Mouse (Mus musculus): Measurements from ENCODE around the gene Mdm4. TPM values are rescaled to one million over a fixed set of nuclear protein-coding genes. Genes with fewer than 3 reads are reported as not detected.
A peak's percentile ranks its signal among the peaks of the same experiment; 100 is the strongest.

Mdm4 gene
- polyA plus RNA-seq, 1 experiment from 2014 or later = 31.3 TPM

DNA sequence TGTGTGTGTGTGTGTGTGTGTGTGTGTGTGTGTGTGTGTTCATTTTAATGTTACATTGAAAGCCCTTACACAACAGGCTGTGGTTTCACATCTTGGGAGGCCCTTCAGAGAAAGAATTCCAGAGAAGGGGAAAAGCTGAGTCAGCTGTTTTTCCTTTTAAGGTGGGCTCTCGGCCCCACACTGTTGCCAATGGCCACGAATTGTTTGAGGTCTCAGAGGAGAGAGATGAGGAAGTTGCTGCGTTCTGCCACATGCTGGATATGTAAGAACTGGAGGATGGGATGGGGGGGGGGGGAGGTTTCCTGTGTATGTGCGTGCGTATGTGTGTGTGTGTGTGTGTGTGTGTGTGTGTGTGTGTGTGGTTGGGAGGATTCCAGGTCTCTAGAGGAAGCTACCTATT is 39.8 kb upstream of the Mdm4 start:
- Histone ChIP-seq H3K36me3 (peaks cover 28% of the 10 kb centered on the region), H3K4me1 (replicated peaks) (peaks cover 89% of the 10 kb centered on the region)
- ATAC-seq (ENCODE audit: insufficient number of reproducible peaks, low FRiP score) = no peak

DNA sequence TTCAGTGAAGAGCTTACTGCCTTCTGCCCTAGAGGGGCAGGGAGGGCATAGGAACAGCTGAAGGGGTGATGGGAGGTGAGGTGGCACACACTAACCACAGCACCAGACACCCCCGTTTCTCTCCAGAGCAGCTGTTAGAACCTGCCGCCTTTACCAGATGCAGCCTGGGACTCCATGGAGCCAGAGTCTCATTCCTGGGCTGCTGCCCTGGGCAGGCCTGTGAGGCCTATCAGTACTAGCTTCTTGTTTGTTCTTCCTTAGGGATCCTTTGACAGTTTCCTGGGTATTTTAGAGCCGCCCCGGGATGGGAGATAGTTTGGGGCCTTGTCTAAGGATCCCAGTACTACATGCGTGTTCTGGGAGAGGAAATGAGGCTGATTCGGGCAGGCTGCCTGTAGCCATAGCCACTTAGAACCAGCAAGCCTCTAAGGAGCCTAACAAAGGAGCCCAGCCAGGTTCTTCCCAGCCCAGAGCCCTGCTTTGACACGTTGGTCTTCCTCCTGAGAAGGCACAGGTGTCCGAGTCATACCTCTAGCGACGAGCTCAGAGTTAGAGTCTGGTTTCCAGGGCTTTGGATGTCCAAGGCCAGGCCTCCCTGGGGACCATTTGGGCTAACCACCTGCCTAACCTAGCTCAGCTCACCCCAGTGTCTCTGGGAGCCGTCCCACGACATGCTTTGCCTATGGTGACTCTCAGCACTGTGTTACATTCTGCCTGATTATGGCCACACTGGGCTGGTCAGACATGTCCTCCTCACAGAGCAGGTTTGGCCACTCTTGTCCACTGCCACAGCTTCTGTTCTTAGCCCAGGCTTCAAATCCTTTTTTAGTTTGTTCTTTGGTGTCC is 39.1 kb upstream of the Mdm4 start:
- ATAC-seq (ENCODE audit: insufficient number of reproducible peaks, low FRiP score) = no peak
- Histone ChIP-seq H3K9me3 (replicated peaks) (no peaks in the 10 kb centered on the region), H3K9ac (peak overlapping the region; percentile 73), H3K27ac (ENCODE audit: poor library complexity, severe bottlenecking) (peak overlapping the region; percentile 97), H3K4me3 (peak overlapping the region; percentile 32; the same call in 1 of the 2 replicates), H3K4me1 (replicated peaks) (peaks cover 88% of the 10 kb centered on the region), H3K36me3 (peaks cover 28% of the 10 kb centered on the region), H3K27me3 (replicated peaks) (no peaks in the 10 kb centered on the region), H3K4me2 (peak overlapping the region; percentile 61)
- 54% methylated on average over 12 of the region's 12 CpGs for WGBS

More for the DNA sequence above, 39.8 kb upstream of the Mdm4 start:
- Histone ChIP-seq H3K27ac (ENCODE audit: poor library complexity, severe bottlenecking) (peak overlapping the region; percentile 97), H3K27me3 (replicated peaks) (no peaks in the 10 kb centered on the region), H3K9me3 (replicated peaks) (no peaks in the 10 kb centered on the region), H3K9ac (no peak overlapping the region), H3K4me2 (peak overlapping the region; percentile 61), H3K4me3 (no peak overlapping the region)
- 35% methylated on average over 5 of the region's 5 CpGs for WGBS

DNA sequence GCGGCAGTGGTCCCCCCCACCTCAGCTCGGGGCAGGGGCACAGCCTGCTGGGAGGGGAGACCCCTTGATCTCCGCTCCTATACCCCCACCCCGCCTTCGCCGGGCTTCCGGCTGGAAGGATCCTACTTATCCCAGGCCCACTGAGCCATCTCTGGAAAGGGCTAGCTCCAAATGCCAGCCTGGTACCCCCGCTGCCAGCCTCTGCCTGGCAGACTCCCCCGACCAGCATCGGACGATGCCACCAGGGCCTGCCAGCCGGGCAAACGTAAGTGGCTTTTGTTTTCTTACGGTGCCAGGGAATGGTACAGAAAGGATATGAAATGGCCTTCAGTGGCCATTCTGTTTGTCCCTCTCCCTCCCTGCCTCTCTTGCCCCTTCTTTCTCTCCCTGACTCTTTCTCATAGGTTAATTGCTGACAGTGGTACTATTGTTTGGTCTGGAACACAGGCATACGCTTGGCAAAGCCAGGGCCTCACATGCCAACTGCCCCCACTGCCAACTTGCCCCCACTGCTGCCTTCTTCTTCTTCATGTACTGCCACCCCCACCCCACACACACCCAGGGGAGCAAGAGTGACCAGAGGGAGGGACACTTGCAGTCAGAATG is 38.4 kb upstream of the Mdm4 start:
- H3K4me3 ChIP-seq = peak overlapping the region; percentile 32
- 71% methylated on average over 15 of the region's 15 CpGs for WGBS
- no peaks in the 10 kb centered on the region for H3K27me3 ChIP-seq (replicated peaks)
- H3K9me3 ChIP-seq (replicated peaks) = peaks cover 3% of the 10 kb centered on the region; the same call in 1 of the 2 replicates
- peaks cover 31% of the 10 kb centered on the region for H3K36me3 ChIP-seq
- peak overlapping the region; percentile 73 for H3K9ac ChIP-seq
- peaks cover 82% of the 10 kb centered on the region for H3K4me1 ChIP-seq (replicated peaks)
- H3K27ac ChIP-seq (ENCODE audit: poor library complexity, severe bottlenecking) = peak overlapping the region; percentile 97
- H3K4me2 ChIP-seq = peak overlapping the region; percentile 61
- no peak; the same call in 1 of the 2 replicates for ATAC-seq (ENCODE audit: insufficient number of reproducible peaks, low FRiP score)

DNA sequence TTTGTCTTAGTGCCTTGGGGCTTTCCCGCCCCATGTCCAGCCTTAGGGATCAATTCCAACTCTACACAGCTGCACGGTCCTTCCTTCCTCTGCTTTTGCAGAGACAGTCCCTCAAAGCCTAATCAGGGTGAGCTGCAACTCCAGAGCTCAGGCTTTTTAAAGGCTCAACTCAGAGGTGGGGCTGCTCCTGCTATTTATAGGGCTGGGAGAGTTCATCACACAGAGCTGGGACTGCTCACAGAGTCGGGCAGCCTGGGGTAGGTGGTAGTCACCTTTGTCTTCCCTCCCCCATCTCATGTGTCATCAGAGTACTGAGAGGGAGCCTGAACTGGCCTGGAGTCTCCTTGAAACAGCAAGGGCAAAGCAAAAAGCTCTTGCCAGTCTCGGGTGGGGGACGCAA is 37.9 kb upstream of the Mdm4 start:
- Histone ChIP-seq H3K4me2 (peak overlapping the region; percentile 61), H3K27ac (ENCODE audit: poor library complexity, severe bottlenecking) (peak overlapping the region; percentile 97), H3K4me1 (replicated peaks) (peaks cover 77% of the 10 kb centered on the region), H3K9ac (peak overlapping the region; percentile 73), H3K4me3 (peak overlapping the region; percentile 32), H3K36me3 (peaks cover 35% of the 10 kb centered on the region), H3K9me3 (replicated peaks) (peaks cover 5% of the 10 kb centered on the region; the same call in 1 of the 2 replicates), H3K27me3 (replicated peaks) (no peaks in the 10 kb centered on the region)
- 28% methylated on average over 5 of the region's 5 CpGs for WGBS
- peak; percentile 73 for ATAC-seq (ENCODE audit: insufficient number of reproducible peaks, low FRiP score)

DNA sequence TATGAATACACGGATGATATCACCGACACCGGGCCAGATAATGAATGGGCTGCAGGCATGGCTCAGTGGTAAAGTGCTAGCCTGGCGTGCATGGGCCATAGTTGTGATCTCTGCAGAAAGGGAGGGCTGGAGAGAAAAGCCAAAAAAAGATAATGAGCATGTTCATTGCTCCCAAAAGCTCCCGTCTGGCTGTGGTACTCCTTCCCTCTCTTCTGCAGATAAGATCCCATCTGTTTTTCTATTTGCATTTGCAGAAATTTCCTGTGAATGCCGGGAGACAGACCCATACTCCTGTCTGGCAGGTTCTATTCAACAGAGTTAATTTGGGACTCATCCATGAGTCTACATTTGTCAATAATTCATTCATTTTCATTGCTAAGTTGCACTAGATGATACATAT is 32.8 kb upstream of the Mdm4 start:
- WGBS = 79% methylated on average over 6 of the region's 6 CpGs
- Histone ChIP-seq H3K27ac (ENCODE audit: poor library complexity, severe bottlenecking) (no peak overlapping the region), H3K27me3 (replicated peaks) (no peaks in the 10 kb centered on the region), H3K4me2 (no peak overlapping the region), H3K4me1 (replicated peaks) (peaks cover 48% of the 10 kb centered on the region), H3K4me3 (no peak overlapping the region), H3K36me3 (peaks cover 38% of the 10 kb centered on the region), H3K9me3 (replicated peaks) (peaks cover 5% of the 10 kb centered on the region; the same call in 1 of the 2 replicates), H3K9ac (no peak overlapping the region)
- no peak for ATAC-seq (ENCODE audit: insufficient number of reproducible peaks, low FRiP score)

DNA sequence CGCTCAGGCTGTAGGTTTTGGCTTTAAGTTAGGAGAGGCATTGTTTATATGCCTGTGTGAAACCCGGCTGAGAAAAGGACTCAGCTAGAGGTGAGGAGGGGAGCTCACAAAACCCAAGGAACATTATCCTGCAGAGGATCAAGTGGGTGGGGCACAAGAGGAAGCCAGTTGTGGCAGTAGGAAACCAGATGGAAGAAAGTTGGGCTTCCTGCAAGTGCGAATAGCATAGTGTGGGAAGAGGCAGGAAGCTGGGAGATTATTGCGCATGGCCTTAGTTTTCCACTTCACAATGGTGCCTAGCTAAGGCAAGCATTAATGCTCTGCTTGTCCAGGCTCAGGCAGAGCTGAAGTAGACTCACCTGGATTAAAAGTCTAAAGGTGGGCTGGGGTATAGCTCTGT is 30.3 kb upstream of the Mdm4 start:
- WGBS = 41% methylated on average over 4 of the region's 4 CpGs

DNA sequence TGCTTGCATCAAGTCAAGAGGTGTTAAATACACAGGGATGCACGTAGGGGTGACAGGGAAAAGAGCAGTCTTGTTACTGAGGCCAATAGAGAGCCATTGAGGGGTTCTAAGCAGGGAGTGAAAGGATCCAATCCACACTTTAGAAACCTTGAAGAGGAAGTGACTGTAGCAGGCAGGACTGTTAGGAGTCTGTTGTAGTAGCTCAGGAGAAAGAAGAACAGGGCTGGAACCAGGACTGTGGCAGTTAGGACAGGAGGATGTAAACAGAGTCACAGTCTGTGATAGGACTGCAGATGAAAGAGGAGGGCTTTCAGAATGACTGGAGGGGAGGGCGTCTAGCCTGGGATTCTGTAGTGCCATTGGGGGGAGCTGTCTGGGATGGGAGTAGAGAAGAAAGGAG is 29.2 kb upstream of the Mdm4 start:
- H3K27me3 ChIP-seq (replicated peaks) = no peaks in the 10 kb centered on the region
- H3K27ac ChIP-seq (ENCODE audit: poor library complexity, severe bottlenecking) = 0 out of 2 replicates have a peak overlapping the region, but pooled peaks have one; percentile 38
- H3K4me1 ChIP-seq (replicated peaks) = peaks cover 39% of the 10 kb centered on the region
- no peak overlapping the region for H3K9ac ChIP-seq
- 33% methylated on average over 2 of the region's 2 CpGs for WGBS
- H3K4me3 ChIP-seq = no peak overlapping the region
- H3K36me3 ChIP-seq = peaks cover 20% of the 10 kb centered on the region
- H3K4me2 ChIP-seq = no peak overlapping the region
- ATAC-seq (ENCODE audit: insufficient number of reproducible peaks, low FRiP score) = no peak
- H3K9me3 ChIP-seq (replicated peaks) = peaks cover 5% of the 10 kb centered on the region; the same call in 1 of the 2 replicates

More for the DNA sequence above, 30.3 kb upstream of the Mdm4 start:
- no peak for ATAC-seq (ENCODE audit: insufficient number of reproducible peaks, low FRiP score)
- Histone ChIP-seq H3K27me3 (replicated peaks) (no peaks in the 10 kb centered on the region), H3K4me1 (replicated peaks) (peaks cover 38% of the 10 kb centered on the region), H3K27ac (ENCODE audit: poor library complexity, severe bottlenecking) (peak overlapping the region; percentile 38; the same call in 1 of the 2 replicates), H3K4me3 (no peak overlapping the region), H3K9ac (no peak overlapping the region), H3K9me3 (replicated peaks) (peaks cover 5% of the 10 kb centered on the region; the same call in 1 of the 2 replicates), H3K36me3 (peaks cover 23% of the 10 kb centered on the region), H3K4me2 (no peak overlapping the region)

DNA sequence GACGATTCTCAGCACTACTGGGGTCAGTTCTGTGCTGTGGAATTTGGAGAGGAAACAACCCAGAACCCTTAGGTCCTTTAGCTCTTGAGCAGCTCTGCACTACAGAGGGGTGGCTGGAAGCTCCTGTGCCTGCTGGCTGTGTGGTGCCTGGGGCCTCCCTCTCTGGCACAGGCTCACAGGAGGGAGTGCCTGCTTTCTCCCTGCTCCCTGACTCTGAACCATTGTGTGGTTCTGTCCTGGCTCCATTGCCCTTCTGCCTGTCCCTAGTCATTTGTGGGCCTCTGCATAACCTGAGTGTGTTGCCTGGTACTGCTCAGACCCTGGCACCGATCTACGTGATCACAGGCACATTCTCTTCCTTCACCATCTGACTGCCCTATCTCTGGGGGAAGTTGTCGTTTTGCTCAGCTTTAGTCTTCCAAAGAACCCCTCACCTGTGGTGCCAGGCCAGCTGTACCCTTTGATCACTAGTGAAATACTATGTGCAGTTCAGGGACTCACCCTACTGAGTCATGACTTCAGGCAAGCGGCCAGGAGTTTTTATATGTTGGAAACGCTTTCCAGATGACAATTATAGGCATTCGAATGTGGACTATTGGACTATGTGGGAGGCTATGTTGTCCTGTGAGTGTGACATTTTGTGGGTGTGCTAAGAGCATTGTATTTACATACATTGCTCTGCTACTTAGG is 27.1 kb upstream of the Mdm4 start:
- H3K4me2 ChIP-seq = no peak overlapping the region
- H3K36me3 ChIP-seq = peaks cover 5% of the 10 kb centered on the region; the same call in 1 of the 2 replicates
- H3K27ac ChIP-seq (ENCODE audit: poor library complexity, severe bottlenecking) = peak overlapping the region; percentile 52; the same call in 1 of the 2 replicates
- no peak overlapping the region for H3K4me3 ChIP-seq
- no peaks in the 10 kb centered on the region for H3K9me3 ChIP-seq (replicated peaks)
- H3K27me3 ChIP-seq (replicated peaks) = no peaks in the 10 kb centered on the region
- ATAC-seq (ENCODE audit: insufficient number of reproducible peaks, low FRiP score) = no peak; the same call in 1 of the 2 replicates
- WGBS = 63% methylated on average over 7 of the region's 7 CpGs
- H3K9ac ChIP-seq = no peak overlapping the region
- peaks cover 58% of the 10 kb centered on the region for H3K4me1 ChIP-seq (replicated peaks)

DNA sequence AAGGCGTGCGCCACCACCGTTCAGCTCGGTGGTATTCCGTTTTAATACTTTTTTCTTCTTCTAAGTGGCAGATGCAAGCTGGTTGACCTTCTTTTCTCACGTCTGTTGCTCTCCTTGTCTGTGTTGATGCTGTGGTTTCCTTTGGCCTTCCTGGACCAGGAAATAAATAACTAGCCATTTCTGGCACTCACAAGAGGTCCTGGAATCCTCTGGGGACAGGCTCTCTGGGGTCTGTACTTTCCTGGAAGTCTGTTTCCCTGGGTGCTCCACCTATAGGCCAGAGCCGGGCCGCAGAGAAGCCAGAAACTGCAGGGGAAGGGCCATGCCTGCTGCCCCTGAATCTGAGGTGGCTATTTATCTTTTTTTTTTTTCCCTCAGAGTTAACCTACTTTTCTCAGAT is 24.0 kb upstream of the Mdm4 start:
- Histone ChIP-seq H3K27ac (ENCODE audit: poor library complexity, severe bottlenecking) (no peak overlapping the region), H3K27me3 (replicated peaks) (no peaks in the 10 kb centered on the region), H3K4me1 (replicated peaks) (peaks cover 64% of the 10 kb centered on the region), H3K36me3 (no peaks in the 10 kb centered on the region), H3K9ac (no peak overlapping the region), H3K9me3 (replicated peaks) (no peaks in the 10 kb centered on the region), H3K4me3 (no peak overlapping the region), H3K4me2 (no peak overlapping the region)
- 59% methylated on average over 8 of the region's 8 CpGs for WGBS
- no peak for ATAC-seq (ENCODE audit: insufficient number of reproducible peaks, low FRiP score)

DNA sequence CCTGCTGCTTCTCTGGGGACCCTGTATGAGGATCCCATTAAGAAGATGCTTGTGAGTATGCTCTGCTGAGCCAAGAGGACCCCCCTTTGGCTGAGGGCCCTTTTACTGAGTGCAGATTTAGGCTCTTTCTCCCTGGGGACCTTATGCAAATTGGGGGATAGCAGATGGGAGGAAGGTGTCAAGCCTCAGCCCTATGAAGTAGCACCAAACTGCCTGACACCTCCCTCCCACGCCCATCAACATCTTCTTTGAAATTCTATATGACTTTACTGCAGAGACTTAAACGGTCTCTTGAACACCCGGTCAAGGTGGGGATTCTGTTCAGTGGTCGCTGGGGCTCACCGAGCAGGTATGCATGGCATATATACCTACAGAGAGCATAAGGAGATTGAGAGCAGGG is 22.7 kb upstream of the Mdm4 start:
- Histone ChIP-seq H3K27me3 (replicated peaks) (no peaks in the 10 kb centered on the region), H3K4me3 (no peak overlapping the region), H3K9ac (no peak overlapping the region), H3K36me3 (no peaks in the 10 kb centered on the region), H3K27ac (ENCODE audit: poor library complexity, severe bottlenecking) (no peak overlapping the region), H3K4me2 (no peak overlapping the region), H3K9me3 (replicated peaks) (no peaks in the 10 kb centered on the region), H3K4me1 (replicated peaks) (peaks cover 66% of the 10 kb centered on the region)
- ATAC-seq (ENCODE audit: insufficient number of reproducible peaks, low FRiP score) = no peak
- 35% methylated on average over 5 of the region's 5 CpGs for WGBS

DNA sequence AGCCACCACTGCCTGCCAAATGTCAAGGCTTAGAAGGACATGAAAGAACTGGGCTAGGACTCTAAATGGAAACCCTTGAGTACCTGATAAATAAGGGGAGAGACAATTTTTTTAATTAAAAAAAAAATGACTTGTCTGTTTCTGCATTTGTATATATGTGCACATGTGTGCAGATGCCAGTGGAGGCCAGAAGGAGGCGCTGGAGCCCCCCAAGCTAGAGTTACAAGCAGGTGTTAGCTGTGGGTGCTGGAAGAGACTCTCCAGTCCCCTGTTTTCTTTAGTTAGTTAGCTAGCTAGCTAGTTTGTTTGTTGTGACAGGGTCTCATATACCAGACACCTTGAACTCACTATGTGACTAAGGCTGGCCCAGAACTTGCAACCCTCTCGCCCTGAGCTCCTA is 21.5 kb upstream of the Mdm4 start:
- no peaks in the 10 kb centered on the region for H3K9me3 ChIP-seq (replicated peaks)
- WGBS = 83% methylated on average over 2 of the region's 2 CpGs
- H3K36me3 ChIP-seq = no peaks in the 10 kb centered on the region
- no peaks in the 10 kb centered on the region for H3K27me3 ChIP-seq (replicated peaks)
- ATAC-seq (ENCODE audit: insufficient number of reproducible peaks, low FRiP score) = no peak
- H3K27ac ChIP-seq (ENCODE audit: poor library complexity, severe bottlenecking) = no peak overlapping the region
- H3K4me3 ChIP-seq = no peak overlapping the region
- no peak overlapping the region for H3K4me2 ChIP-seq
- H3K9ac ChIP-seq = no peak overlapping the region
- peaks cover 66% of the 10 kb centered on the region for H3K4me1 ChIP-seq (replicated peaks)
